Mouse (Mus musculus) bone marrow macrophage, adult 2 months (primary cell): ENCODE data around the gene Gcm1.

Experiments used
- CTCF ChIP-seq: IDR thresholded peaks from 2 replicates; pipeline ENCODE4 v1.5.1; 2012; ENCODE audit warnings: low read depth, mild to moderate bottlenecking, low read length, moderate library complexity
- POLR2A ChIP-seq: IDR thresholded peaks from 2 replicates; pipeline ENCODE4 v1.6.1; 2012; ENCODE audit warnings: mild to moderate bottlenecking, low read depth, low read length, borderline replicate concordance

GRCm38 (mm10) chr9:78045171-78045570 lies 6.6 kb upstream of the Gcm1 start:
- no peak for TF ChIP-seq CTCF
- TF ChIP-seq POLR2A, result no peak
